8 mouse cellular contexts compared by ENCODE assay signal in genomic region chr14:15438485-15439157, GRCm38 (mm10). TPM values are rescaled to one million over a fixed set of nuclear protein-coding genes. Genes with fewer than 3 reads are reported as not detected.
DNase-seq lines count a peak whose midpoint lies in the region; ATAC-seq and TF ChIP-seq lines count a peak whose summit lies in the region.

Lrrc3b (minus strand) TSS chr14:15438987.

- H3K27ac ChIP-seq in ES-Bruce4 (ENCODE audit: insufficient read depth, low read length) = no peak within 1 kb of the TSS
- H3K27ac ChIP-seq in forebrain, embryonic 11.5 days (ENCODE audit: low read depth, low read length) = no peak within 1 kb of the TSS
- H3K27ac ChIP-seq in heart, postnatal 0 days (ENCODE audit: low read depth) = peak within 1 kb of the TSS; percentile 79
- no peak within 1 kb of the TSS for H3K27ac ChIP-seq in liver, embryonic 14.5 days

- peak; percentile 83 for DNase-seq in brain, embryonic 14.5 days (ENCODE audit: low read depth)
- peak; percentile 77 for DNase-seq in forebrain, embryonic 11.5 days (ENCODE audit: low spot score)
- peak; percentile 81 for DNase-seq in heart, postnatal 0 days (ENCODE audit: low spot score)
- DNase-seq in kidney, postnatal 36 days = peak; percentile 29 to 55
- DNase-seq in liver, embryonic 14.5 days (ENCODE audit: low read depth in 3 of 3, low spot score in 3 of 3) = no peak
- DNase-seq in right cerebral cortex, adult 2 months (ENCODE audit: low spot score in 2 of 2) = peak; percentile 65 to 76
- DNase-seq in urinary bladder, postnatal 25 days (ENCODE audit: low spot score) = no peak

- H3K4me1 ChIP-seq in ES-Bruce4 (ENCODE audit: control insufficient read depth, insufficient read depth, low read length) = no peaks in the 10 kb centered on the region
- peaks cover 4% of the 10 kb centered on the region; the same call in 1 of the 2 replicates for H3K4me1 ChIP-seq in forebrain, embryonic 11.5 days (replicated peaks; ENCODE audit: control insufficient read depth, insufficient read depth, low read length)
- peaks cover 11% of the 10 kb centered on the region; the same call in 1 of the 2 replicates for H3K4me1 ChIP-seq in heart, postnatal 0 days (ENCODE audit: control insufficient read depth, insufficient read depth)
- no peaks in the 10 kb centered on the region for H3K4me1 ChIP-seq in liver, embryonic 14.5 days (replicated peaks; ENCODE audit: control insufficient read depth in 2 of 2, insufficient read depth in 2 of 2, low read length in 1 of 2)

- WGBS in forebrain, embryonic 11.5 days = under 1% methylated on average over 51 of the region's 51 CpGs
- WGBS in heart, postnatal 0 days = under 1% methylated on average over 51 of the region's 51 CpGs
- WGBS in liver, embryonic 14.5 days (ENCODE audit: insufficient replicate concordance) = under 1% methylated on average over 48 of the region's 51 CpGs

- H3K4me3 ChIP-seq in ES-Bruce4 (ENCODE audit: low read depth, low read length) = peak within 1 kb of the TSS; percentile 75
- H3K4me3 ChIP-seq in forebrain, embryonic 11.5 days (ENCODE audit: low read depth, low read length) = peak within 1 kb of the TSS; percentile 47
- peak within 1 kb of the TSS; percentile 63 for H3K4me3 ChIP-seq in heart, postnatal 0 days (ENCODE audit: low read depth, low read length)
- peak within 1 kb of the TSS; percentile 25 to 28; a peak in 2 of 4 replicates for H3K4me3 ChIP-seq in liver, embryonic 14.5 days (ENCODE audit: insufficient read depth in 1 of 2, low read depth in 2 of 2, low read length in 2 of 2)

- H3K9ac ChIP-seq in ES-Bruce4 (ENCODE audit: low read depth, poor library complexity, severe bottlenecking) = peak within 1 kb of the TSS; percentile 36
- H3K9ac ChIP-seq in forebrain, embryonic 11.5 days (ENCODE audit: low read length) = peak within 1 kb of the TSS; percentile 39; the same call in 1 of the 2 replicates
- H3K9ac ChIP-seq in heart, postnatal 0 days (replicated peaks; ENCODE audit: low read depth, low read length) = peak within 1 kb of the TSS; percentile 51
- no peak within 1 kb of the TSS for H3K9ac ChIP-seq in liver, embryonic 14.5 days (replicated peaks)

- H3K4me2 ChIP-seq in forebrain, embryonic 11.5 days (ENCODE audit: low read depth, low read length, severe bottlenecking) = peak within 1 kb of the TSS; percentile 91
- H3K4me2 ChIP-seq in heart, postnatal 0 days (ENCODE audit: low read depth, low read length) = peak within 1 kb of the TSS; percentile 88
- H3K4me2 ChIP-seq in liver, embryonic 14.5 days (ENCODE audit: low read depth) = peak within 1 kb of the TSS; percentile 43

- H3K27me3 ChIP-seq in ES-Bruce4 (ENCODE audit: control insufficient read depth, insufficient read depth, low read length, poor library complexity, severe bottlenecking) = no peaks in the 10 kb centered on the region
- H3K27me3 ChIP-seq in forebrain, embryonic 11.5 days (ENCODE audit: control insufficient read depth, insufficient read depth, low read length) = peaks cover 17% of the 10 kb centered on the region
- H3K27me3 ChIP-seq in heart, postnatal 0 days (ENCODE audit: control insufficient read depth, insufficient read depth, low read length) = no peaks in the 10 kb centered on the region
- H3K27me3 ChIP-seq in liver, embryonic 14.5 days (ENCODE audit: control insufficient read depth, insufficient read depth, low read length) = peaks cover 13% of the 10 kb centered on the region

- no peaks in the 10 kb centered on the region for H3K36me3 ChIP-seq in ES-Bruce4 (ENCODE audit: control insufficient read depth, insufficient read depth, low read length, poor library complexity, severe bottlenecking)
- H3K36me3 ChIP-seq in forebrain, embryonic 11.5 days (ENCODE audit: control insufficient read depth, insufficient read depth, low read length) = no peaks in the 10 kb centered on the region
- 0 out of 2 replicates have a peak, but pooled peaks cover 6% of the 10 kb centered on the region for H3K36me3 ChIP-seq in heart, postnatal 0 days (replicated peaks; ENCODE audit: control insufficient read depth, insufficient read depth, low read length)
- H3K36me3 ChIP-seq in liver, embryonic 14.5 days (replicated peaks; ENCODE audit: control insufficient read depth, insufficient read depth, low read depth) = no peaks in the 10 kb centered on the region

- ATAC-seq in forebrain, embryonic 11.5 days (replicated peaks; ENCODE audit: low FRiP score) = peak; percentile 86
- ATAC-seq in heart, postnatal 0 days (ENCODE audit: insufficient read depth, low read depth) = peak; percentile 87
- no peak for ATAC-seq in liver, embryonic 14.5 days (ENCODE audit: insufficient read depth)

- H3K9me3 ChIP-seq in ES-Bruce4 (replicated peaks; ENCODE audit: control insufficient read depth, insufficient read depth, low read length, poor library complexity, severe bottlenecking) = no peaks in the 10 kb centered on the region
- no peaks in the 10 kb centered on the region for H3K9me3 ChIP-seq in forebrain, embryonic 11.5 days (ENCODE audit: control insufficient read depth, low read length)
- no peaks in the 10 kb centered on the region for H3K9me3 ChIP-seq in heart, postnatal 0 days (replicated peaks; ENCODE audit: control insufficient read depth, low read length)
- H3K9me3 ChIP-seq in liver, embryonic 14.5 days (ENCODE audit: control insufficient read depth, low read length) = no peaks in the 10 kb centered on the region

- no peak for TF ChIP-seq CTCF in ES-Bruce4 (IDR thresholded peaks at IDR 0.05; ENCODE audit: low read depth, low read length)
- no peak for TF ChIP-seq CTCF in brain, embryonic 14.5 days (IDR thresholded peaks at IDR 0.05; ENCODE audit: borderline replicate concordance, extremely low read depth, insufficient read depth, insufficient read length)
- TF ChIP-seq CTCF in heart, postnatal 0 days (IDR thresholded peaks at IDR 0.05; ENCODE audit: low read depth) = peak; percentile 38
- TF ChIP-seq CTCF in liver, embryonic 14.5 days (IDR thresholded peaks at IDR 0.05; ENCODE audit: low read depth) = no peak

- no peak for TF ChIP-seq POLR2A in ES-Bruce4 (IDR thresholded peaks at IDR 0.05; ENCODE audit: insufficient read depth, low read length)
- no peak for TF ChIP-seq POLR2A in brain, embryonic 14.5 days (IDR thresholded peaks at IDR 0.05; ENCODE audit: borderline replicate concordance, extremely low read depth, insufficient read depth, insufficient read length, poor library complexity, severe bottlenecking)

- TF ChIP-seq EP300 in ES-Bruce4 (IDR thresholded peaks at IDR 0.05; ENCODE audit: insufficient read depth, low read depth, low read length) = no peak
- no peak for TF ChIP-seq EP300 in heart, postnatal 0 days (IDR thresholded peaks at IDR 0.05; ENCODE audit: low read depth)
- no peak for TF ChIP-seq EP300 in liver, embryonic 14.5 days (IDR thresholded peaks at IDR 0.05; ENCODE audit: low read depth)

RNA-seq across cellular contexts. Expression of gene Lrrc3b, which starts in this region (rescaled TPM):
- polyA plus RNA-seq in ES-Bruce4 (2011; ENCODE audit: insufficient read depth, insufficient read length, low read depth, missing spikeins) = 0.42 TPM in 1 of 2 replicates, not detected in the other
- polyA plus RNA-seq in brain, embryonic 14.5 days (2012; rRNA removed) = 9.2 and 13.8 TPM in 2 replicates
- polyA plus RNA-seq in forebrain, embryonic 11.5 days (2014; fragmentation: Nextera tagmentation; extraction: Ambion mirVana) = 0.80 and 0.90 TPM in 2 replicates
- 12.4 and 23.0 TPM in 2 replicates for total RNA-seq in heart, postnatal 0 days (2014; rRNA removed; ENCODE audit: low replicate concordance)
- 13.2 and 15.0 TPM in 2 replicates for polyA plus RNA-seq in heart, postnatal 0 days (2015; fragmentation: Nextera tagmentation; extraction: Ambion mirVana)
- polyA plus RNA-seq in liver, embryonic 14.5 days (2012; rRNA removed) = 0.09 and 0.14 TPM in 2 replicates
- polyA plus RNA-seq in liver, embryonic 14.5 days (2014; fragmentation: Nextera tagmentation; extraction: Ambion mirVana) = not detected in 2 replicates

Comparison
In these comparisons a context has a peak if more than half of its experiments do, and no peak if none do; other contexts are left out.
1. Peak in DNase-seq, ATAC-seq, H3K4me3 ChIP-seq, H3K9ac ChIP-seq and H3K4me2 ChIP-seq in forebrain, embryonic 11.5 days; RNA of the gene not detected or under 1 TPM.
2. DNase-seq: peak in brain, embryonic 14.5 days (single experiment), heart, postnatal 0 days (single experiment), kidney, postnatal 36 days (2 of 2) and right cerebral cortex, adult 2 months (2 of 2); none in liver, embryonic 14.5 days (0 of 3) and urinary bladder, postnatal 25 days (single experiment).
3. Peak in every context shown above with its lines, with median percentiles within 50 percentile points of each other: H3K4me3 ChIP-seq and H3K4me2 ChIP-seq.